Mouse (Mus musculus) hindbrain, embryonic 11.5 days (tissue): ENCODE data around the gene Olfr545. TPM values are rescaled to one million over a fixed set of nuclear protein-coding genes. Genes with fewer than 3 reads are reported as not detected.
"Not testable (repeated sequence)": the region's sequence is repeated elsewhere in the genome, so short reads cannot be mapped to it uniquely, and the experiment has no call there.

Experiments
- ATAC-seq: fragments of 200-750 bp; cut with Nextera tagmentation; 2 replicates; pipeline ENCODE4 v1.8.0; 2017; ENCODE audit warnings: mild to moderate bottlenecking, moderate TSS enrichment, moderate library complexity; ENCODE audit not compliant: low FRiP score
- DNase-seq: peaks from one replicate; pipeline ENCODE4 v3.0.0-alpha.2; 2015; ENCODE audit warnings: low spot score
- H3K27ac ChIP-seq: fragments of 300-500 bp; sonication (generic); 2 replicates; pipeline ENCODE4 v1.5.1; 2014; ENCODE audit warnings: mild to moderate bottlenecking, low read depth, low read length
- H3K27me3 ChIP-seq: fragments of 300-500 bp; sonication (generic); 2 replicates; pipeline ENCODE4 v1.6.1; 2014; ENCODE audit warnings: mild to moderate bottlenecking, low read length, moderate library complexity, mixed read lengths; ENCODE audit not compliant: control insufficient read depth, insufficient read depth
- H3K36me3 ChIP-seq: fragments of 300-500 bp; sonication (generic); 2 replicates; pipeline ENCODE4 v1.6.1; 2014; ENCODE audit warnings: mild to moderate bottlenecking, low read length, moderate library complexity, mixed read lengths; ENCODE audit not compliant: control insufficient read depth, insufficient read depth
- H3K4me1 ChIP-seq: fragments of 300-500 bp; sonication (generic); replicated peaks from 2 replicates; pipeline ENCODE4 v1.6.1; 2014; ENCODE audit warnings: low read length, mixed read lengths; ENCODE audit not compliant: control insufficient read depth, insufficient read depth
- H3K4me2 ChIP-seq: fragments of 300-500 bp; sonication (generic); replicated peaks from 2 replicates; pipeline ENCODE4 v1.6.1; 2014; ENCODE audit warnings: mild to moderate bottlenecking, low read depth, low read length
- H3K4me3 ChIP-seq: fragments of 300-500 bp; sonication (generic); 2 replicates; pipeline ENCODE4 v1.5.1; 2014; ENCODE audit warnings: low read depth, low read length
- H3K9ac ChIP-seq: fragments of 300-500 bp; sonication (generic); 2 replicates; pipeline ENCODE4 v1.6.1; 2014; ENCODE audit warnings: low read depth, low read length
- H3K9me3 ChIP-seq: fragments of 300-500 bp; sonication (generic); 2 replicates; pipeline ENCODE4 v1.6.1; 2016; ENCODE audit warnings: low read length; ENCODE audit not compliant: control insufficient read depth
- whole genome bisulfite sequencing: fragments of 180-500 bp; shearing (Covaris S2); extraction: QIAGEN DNeasy Blood & Tissue Kit; methylation state at CpG from one replicate; pipeline ENCODE4 v1.1.7; 2014; 5-methylcytosine and 5-hydroxymethylcytosine counted together
- polyA plus RNA-seq: library from polyadenylated mRNA; unstranded; fragments of >200 nt; fragmentation: Nextera tagmentation; extraction: Ambion mirVana; gene quantifications from 2 replicates; pipeline ENCODE4 v1.2.1, GENCODE M21; 2014

Gene Olfr545
- polyA plus RNA-seq, 1 experiment from 2014 or later = not detected

DNA sequence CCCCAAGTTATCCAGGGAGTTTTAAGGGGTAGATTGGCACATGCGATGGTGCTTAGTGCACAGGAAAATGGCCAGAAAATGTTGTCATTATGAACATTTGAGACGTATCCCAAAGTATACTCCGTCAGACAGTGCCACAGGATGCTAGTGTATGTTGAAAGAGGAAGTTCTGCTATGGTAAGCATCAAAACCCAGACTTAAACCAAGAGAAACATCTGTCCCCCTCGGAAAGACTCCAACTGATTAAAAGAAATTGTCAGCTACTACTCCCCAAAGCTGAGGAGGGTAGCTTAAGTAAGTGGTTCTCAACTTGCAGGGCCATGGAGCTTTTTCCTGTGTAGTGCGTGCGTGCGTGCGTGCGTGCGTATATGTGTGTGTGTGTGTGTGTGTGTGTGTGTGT, 12.6 kb upstream of the Olfr545 start:
- H3K4me3 ChIP-seq = no peak overlapping the region
- 0 out of 2 replicates have a peak, but pooled peaks cover 4% of the 10 kb centered on the region for H3K27me3 ChIP-seq
- 92% methylated on average over 10 of the region's 10 CpGs for WGBS
- no peak for DNase-seq
- no peaks in the 10 kb centered on the region for H3K4me1 ChIP-seq
- H3K4me2 ChIP-seq = no peak overlapping the region
- H3K9me3 ChIP-seq = no peaks in the 10 kb centered on the region
- no peak overlapping the region for H3K9ac ChIP-seq
- H3K27ac ChIP-seq = no peak overlapping the region
- no peaks in the 10 kb centered on the region for H3K36me3 ChIP-seq
- no peak for ATAC-seq

DNA sequence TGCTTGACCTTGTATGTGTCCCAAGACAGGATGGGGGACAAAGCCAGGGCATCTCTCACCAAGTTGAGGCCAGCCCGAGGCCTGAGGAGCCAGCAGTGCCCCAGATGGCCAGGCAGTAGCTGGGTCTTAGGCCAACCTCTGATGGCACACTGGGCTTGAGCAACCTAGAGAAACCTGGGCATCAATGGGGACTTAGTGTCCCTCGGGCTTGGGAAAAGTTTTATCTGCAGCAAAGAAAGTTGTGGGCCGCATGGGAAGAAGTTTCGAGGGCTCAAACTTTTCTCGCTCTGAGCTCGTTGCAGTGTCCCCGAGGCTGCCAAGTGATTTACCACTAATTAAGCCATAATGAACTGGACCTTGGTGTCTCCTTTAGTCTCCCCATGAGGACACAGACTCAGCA, 10.4 kb upstream of the Olfr545 start:
- H3K27me3 ChIP-seq = 0 out of 2 replicates have a peak, but pooled peaks cover 4% of the 10 kb centered on the region
- H3K36me3 ChIP-seq = no peaks in the 10 kb centered on the region
- no peaks in the 10 kb centered on the region for H3K9me3 ChIP-seq
- H3K4me2 ChIP-seq = no peak overlapping the region
- WGBS = 80% methylated on average over 7 of the region's 7 CpGs
- no peaks in the 10 kb centered on the region for H3K4me1 ChIP-seq
- no peak overlapping the region for H3K9ac ChIP-seq
- no peak overlapping the region for H3K4me3 ChIP-seq
- no peak overlapping the region for H3K27ac ChIP-seq
- ATAC-seq (no peak), DNase-seq (no peak)

DNA sequence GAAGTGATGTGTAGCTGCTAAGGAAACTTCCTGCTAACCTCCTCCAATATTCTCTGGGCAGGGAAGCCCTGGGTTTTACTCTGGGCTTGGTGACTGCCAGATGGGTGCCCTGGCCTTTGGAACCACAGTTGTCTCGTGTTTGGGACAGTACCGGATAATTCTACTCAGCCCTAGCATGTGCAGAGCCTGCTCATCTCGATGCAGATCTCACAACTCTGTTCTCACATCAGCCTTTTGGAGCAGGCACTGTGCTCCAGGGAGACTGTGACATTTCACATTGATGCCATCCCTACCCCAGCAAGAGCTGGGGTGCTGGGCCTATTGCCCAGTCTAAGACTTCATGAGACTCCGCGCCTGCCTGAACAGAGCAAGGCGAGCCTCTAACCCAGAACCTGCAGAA, 9.3 kb upstream of the Olfr545 start:
- no peak overlapping the region for H3K27ac ChIP-seq
- WGBS = 97% methylated on average over 6 of the region's 6 CpGs
- DNase-seq (no peak), ATAC-seq (no peak)
- no peaks in the 10 kb centered on the region for H3K9me3 ChIP-seq
- no peaks in the 10 kb centered on the region for H3K4me1 ChIP-seq
- no peaks in the 10 kb centered on the region for H3K27me3 ChIP-seq
- no peaks in the 10 kb centered on the region for H3K36me3 ChIP-seq
- H3K9ac ChIP-seq = no peak overlapping the region
- H3K4me2 ChIP-seq = no peak overlapping the region
- H3K4me3 ChIP-seq = no peak overlapping the region

DNA sequence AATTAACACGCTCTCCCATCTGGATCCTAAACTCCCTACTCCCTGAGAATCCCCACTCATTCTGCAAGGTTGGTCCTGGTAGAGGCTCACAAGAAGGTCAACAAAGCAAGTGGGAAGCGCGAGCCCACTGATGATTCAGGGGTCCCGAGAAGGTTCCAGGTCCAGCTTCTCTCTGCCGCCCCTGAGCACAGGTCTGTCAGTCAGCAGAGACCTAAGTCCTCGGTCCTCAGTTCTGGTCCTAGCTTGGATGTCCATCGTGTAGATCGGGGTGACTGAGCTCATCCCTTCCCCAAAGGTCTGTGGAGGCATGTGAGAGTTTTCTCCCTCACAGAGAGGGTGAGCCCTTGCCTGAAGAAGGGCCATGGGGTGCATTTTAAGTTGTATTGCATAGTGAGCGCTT, 8.7 kb upstream of the Olfr545 start:
- H3K27ac ChIP-seq = no peak overlapping the region
- no peak overlapping the region for H3K4me2 ChIP-seq
- 88% methylated on average over 9 of the region's 9 CpGs for WGBS
- H3K4me3 ChIP-seq = no peak overlapping the region
- H3K9ac ChIP-seq = no peak overlapping the region
- no peaks in the 10 kb centered on the region for H3K36me3 ChIP-seq
- H3K27me3 ChIP-seq = no peaks in the 10 kb centered on the region
- ATAC-seq = no peak
- no peaks in the 10 kb centered on the region for H3K9me3 ChIP-seq
- DNase-seq = no peak
- no peaks in the 10 kb centered on the region for H3K4me1 ChIP-seq

DNA sequence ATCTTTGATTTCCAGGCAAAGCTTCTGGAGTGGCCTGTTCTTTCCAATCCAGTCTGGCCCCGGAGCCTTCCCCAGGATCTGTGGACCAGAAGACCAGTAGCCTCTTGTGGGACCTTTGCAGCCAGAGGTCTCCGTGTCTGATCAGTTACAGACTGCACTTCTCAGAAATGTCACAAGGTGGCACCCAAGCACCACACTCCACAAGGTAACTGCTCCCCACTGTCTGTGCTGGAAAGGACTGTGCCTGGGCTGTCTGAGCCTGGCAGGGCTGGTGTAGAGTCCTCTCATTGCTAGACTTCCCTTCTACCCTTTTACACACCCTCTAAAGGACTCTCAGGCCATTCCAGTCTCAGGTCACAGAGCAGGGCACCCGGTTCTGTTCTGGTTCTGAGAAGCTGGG, 7.5 kb upstream of the Olfr545 start:
- Histone ChIP-seq H3K4me3 (no peak overlapping the region), H3K27me3 (no peaks in the 10 kb centered on the region), H3K9me3 (no peaks in the 10 kb centered on the region), H3K4me1 (no peaks in the 10 kb centered on the region), H3K9ac (no peak overlapping the region), H3K27ac (no peak overlapping the region), H3K36me3 (no peaks in the 10 kb centered on the region), H3K4me2 (no peak overlapping the region)
- DNase-seq (peak; percentile 85), ATAC-seq (peak; percentile 73)
- 54% methylated on average over 3 of the region's 3 CpGs for WGBS

DNA sequence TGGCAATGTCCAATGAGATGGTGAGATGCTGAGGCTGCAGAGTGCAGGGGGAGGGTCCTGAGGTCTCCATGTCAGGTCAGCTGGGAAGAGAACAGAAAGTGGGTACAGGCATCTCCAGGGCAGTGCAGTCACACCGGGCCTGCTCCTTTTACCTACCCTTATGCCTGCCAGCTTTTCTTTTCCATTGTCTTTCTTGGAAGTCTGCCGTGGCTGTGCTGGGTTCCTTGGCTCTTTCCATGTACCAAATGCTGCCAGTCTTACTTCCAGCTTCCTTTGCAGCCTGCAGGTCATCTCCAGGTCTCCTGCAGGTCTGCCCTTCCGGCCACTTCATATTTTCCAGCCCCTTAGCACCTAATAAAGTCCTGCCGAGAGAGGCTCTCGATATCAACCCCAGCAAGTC, 2.6 kb upstream of the Olfr545 start:
- Histone ChIP-seq H3K4me2 (no peak overlapping the region), H3K9ac (no peak overlapping the region), H3K4me1 (no peaks in the 10 kb centered on the region), H3K9me3 (no peaks in the 10 kb centered on the region), H3K27ac (no peak overlapping the region), H3K36me3 (no peaks in the 10 kb centered on the region), H3K4me3 (no peak overlapping the region), H3K27me3 (no peaks in the 10 kb centered on the region)
- WGBS = 83% methylated on average over 5 of the region's 5 CpGs
- ATAC-seq = no peak
- DNase-seq = no peak

DNA sequence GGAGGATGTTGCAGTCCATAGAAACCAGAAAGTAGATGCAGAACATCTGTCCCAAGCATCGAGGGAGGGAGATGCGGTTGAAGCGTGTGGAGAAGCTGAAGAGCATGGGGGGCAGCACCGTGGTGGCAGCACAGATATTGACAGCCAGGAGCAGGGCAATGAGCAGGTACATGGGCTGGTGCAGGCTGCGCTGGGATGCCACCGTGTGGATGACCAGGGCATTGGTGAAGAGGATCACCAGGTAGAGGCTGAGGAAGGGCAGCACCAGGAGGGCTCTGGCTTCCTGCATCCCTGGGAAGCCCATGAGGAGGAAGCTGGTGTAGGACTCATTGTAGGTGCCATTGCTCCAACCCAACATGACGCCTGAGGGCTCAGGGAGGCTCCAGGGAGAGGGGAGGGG, 5.0 kb downstream of the Olfr545 start:
- 50% methylated on average over 7 of the region's 7 CpGs for WGBS
- not testable (repeated sequence) for ATAC-seq

DNA sequence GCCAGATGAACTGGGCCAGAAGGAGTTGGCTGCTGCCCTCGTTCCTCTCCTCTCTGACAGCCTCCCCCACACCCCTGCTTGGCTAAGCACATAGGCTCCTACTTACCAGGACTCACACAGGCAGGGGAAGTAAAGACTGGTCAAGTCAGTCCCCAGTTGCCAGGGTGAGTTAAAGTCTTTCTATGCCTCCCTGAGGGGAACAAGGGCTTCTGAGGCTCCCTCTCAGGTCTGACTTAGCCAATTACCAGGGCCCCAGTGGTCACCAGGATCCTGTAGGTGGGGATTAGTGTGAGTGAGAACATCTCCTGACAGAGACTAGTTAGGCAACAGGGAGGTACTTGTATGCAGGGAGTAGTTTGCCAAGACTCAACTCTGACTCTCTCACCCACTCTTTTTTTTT, 11.2 kb downstream of the Olfr545 start, which contains the start of gene Olfr544:
Gene Olfr544, minus strand, starts transcription at position 153 of the 400 bp plus-strand sequence.
- no peak within 1 kb of the TSS for H3K27ac ChIP-seq
- no peak for ATAC-seq
- WGBS = 73% methylated on average over 1 of the region's 1 CpGs
- DNase-seq = no peak
- no peak within 1 kb of the TSS for H3K4me2 ChIP-seq
- no peaks in the 10 kb centered on the region for H3K9me3 ChIP-seq
- H3K27me3 ChIP-seq = no peaks in the 10 kb centered on the region
- no peak within 1 kb of the TSS for H3K4me3 ChIP-seq
- no peaks in the 10 kb centered on the region for H3K4me1 ChIP-seq
- H3K36me3 ChIP-seq = no peaks in the 10 kb centered on the region
- no peak within 1 kb of the TSS for H3K9ac ChIP-seq

More for the DNA sequence above, 5.0 kb downstream of the Olfr545 start:
- H3K4me2 ChIP-seq, H3K36me3 ChIP-seq, H3K9me3 ChIP-seq, H3K4me3 ChIP-seq, H3K27me3 ChIP-seq, H3K27ac ChIP-seq, H3K4me1 ChIP-seq, DNase-seq, H3K9ac ChIP-seq: not testable (repeated sequence)

DNA sequence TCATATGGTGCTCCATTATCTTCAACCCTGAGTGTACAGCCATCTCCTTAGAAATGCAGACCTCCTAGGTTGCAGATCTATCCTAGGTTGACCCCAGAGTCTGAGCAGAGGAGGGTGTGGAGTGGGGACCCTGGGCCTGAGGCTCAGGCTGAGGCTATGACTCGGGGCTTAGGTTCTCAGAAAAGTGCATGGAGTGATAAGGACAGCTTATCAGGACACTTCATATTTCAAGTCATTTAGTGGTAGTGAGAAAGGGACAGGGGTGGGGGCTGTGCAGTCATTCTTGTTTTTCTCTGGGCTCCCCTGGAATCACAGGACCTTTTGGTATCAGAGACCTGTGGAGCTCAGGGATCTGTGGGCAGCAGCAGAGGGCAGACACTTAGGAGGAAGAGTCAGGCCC, 13.3 kb downstream of the Olfr545 start:
- Histone ChIP-seq H3K4me3 (no peak overlapping the region), H3K9ac (no peak overlapping the region), H3K4me1 (no peaks in the 10 kb centered on the region), H3K4me2 (no peak overlapping the region), H3K36me3 (no peaks in the 10 kb centered on the region), H3K27ac (no peak overlapping the region), H3K9me3 (no peaks in the 10 kb centered on the region), H3K27me3 (no peaks in the 10 kb centered on the region)
- no peak for DNase-seq
- ATAC-seq = no peak
- 79% methylated on average over 1 of the region's 1 CpGs for WGBS
